Comparison of ENCODE assay signal across 17 mouse cellular contexts in the genomic region with DNA sequence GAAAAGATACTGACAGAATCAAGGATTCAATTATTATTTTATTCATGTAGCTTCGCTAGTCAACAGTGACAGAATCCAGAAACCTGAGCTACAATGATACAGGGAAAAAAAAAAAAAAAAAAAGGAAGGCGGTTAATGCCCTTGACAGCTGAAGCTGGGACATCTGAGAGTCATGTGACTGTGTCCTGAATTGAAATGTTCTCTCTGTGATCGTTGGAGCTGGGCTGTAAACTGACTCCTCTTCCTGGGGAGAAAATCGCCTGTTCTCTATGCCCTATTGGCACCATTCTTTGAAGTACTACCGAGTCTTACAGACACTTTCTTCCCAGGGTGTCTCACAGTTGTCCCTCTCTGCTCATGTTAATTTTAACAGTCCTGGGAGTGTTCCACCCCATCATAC.
"Had no signal": no experiment of that assay in that cellular context is flagged by ENCODE, and none has a peak within 500 bp of the region (broad histone marks: within the 10 kb centered on the region; RNA-seq: fewer than 3 reads in every experiment).

No protein-coding gene starts in this region.

- H3K4me1 ChIP-seq: limb, embryonic 15.5 days; megakaryocyte, embryonic 14.5 days; midbrain, embryonic 12.5 days; neural tube, embryonic 12.5 days; stomach, embryonic 15.5 days had no signal

- H3K27me3 ChIP-seq: limb, embryonic 15.5 days; liver, embryonic 13.5 days; lung, embryonic 15.5 days; midbrain, embryonic 12.5 days; neural tube, embryonic 12.5 days; stomach, embryonic 15.5 days had no signal

- H3K9ac ChIP-seq: limb, embryonic 15.5 days; liver, embryonic 13.5 days; liver, postnatal 0 days; lung, embryonic 15.5 days; midbrain, embryonic 12.5 days; neural tube, embryonic 12.5 days; stomach, embryonic 15.5 days had no signal

- H3K4me3 ChIP-seq: limb, embryonic 15.5 days; liver, embryonic 13.5 days; lung, embryonic 15.5 days; megakaryocyte, embryonic 14.5 days; midbrain, embryonic 12.5 days; neural tube, embryonic 12.5 days; stomach, embryonic 15.5 days had no signal

- H3K4me2 ChIP-seq: limb, embryonic 15.5 days; liver, embryonic 13.5 days; lung, embryonic 15.5 days; midbrain, embryonic 12.5 days; neural tube, embryonic 12.5 days; stomach, embryonic 15.5 days had no signal

- H3K36me3 ChIP-seq: limb, embryonic 15.5 days; liver, embryonic 13.5 days; lung, embryonic 15.5 days; midbrain, embryonic 12.5 days; neural tube, embryonic 12.5 days; stomach, embryonic 15.5 days had no signal

- DNase-seq: kidney, adult 9 months; kidney, postnatal 36 days; left cerebral cortex, postnatal 4 days; liver, embryonic 13.5 days; liver, postnatal 0 days; lung, postnatal 14 days; retina, postnatal 1 day; right cerebral cortex, postnatal 4 days; thymus, postnatal 36 days had no signal

- H3K27ac ChIP-seq: limb, embryonic 15.5 days; liver, embryonic 13.5 days; lung, embryonic 15.5 days; macrophage; midbrain, embryonic 12.5 days; neural tube, embryonic 12.5 days; stomach, embryonic 15.5 days had no signal

- H3K9me3 ChIP-seq: limb, embryonic 15.5 days; liver, embryonic 13.5 days; lung, embryonic 15.5 days; midbrain, embryonic 12.5 days; neural tube, embryonic 12.5 days; stomach, embryonic 15.5 days had no signal

- ATAC-seq: intestine, embryonic 16.5 days; liver, postnatal 0 days had no signal
